Mouse (Mus musculus) small intestine, adult 2 months (tissue): ENCODE measurements around the gene Fscn1.

Experiments used
- CTCF ChIP-seq: fragments of 200-500 bp; IDR thresholded peaks from 2 replicates; pipeline ENCODE4 v1.5.1; 2012; ENCODE audit warnings: low read depth, mild to moderate bottlenecking, control low read depth, inconsistent platforms, low read length, moderate library complexity, mixed read lengths; ENCODE audit not compliant: insufficient replicate concordance, insufficient read length; ENCODE audit errors: extremely low read depth
- POLR2A ChIP-seq: fragments of 200-500 bp; IDR thresholded peaks from 2 replicates; pipeline ENCODE4 v1.6.1; 2012; ENCODE audit warnings: low read depth, mild to moderate bottlenecking, control low read depth, inconsistent platforms, low read length, moderate library complexity

GRCm38 (mm10) chr5:142963705-142964494 is 3.8 kb downstream of the Fscn1 start:
- no peak for TF ChIP-seq POLR2A
- no peak for TF ChIP-seq CTCF
